Mouse (Mus musculus) myocyte (in vitro differentiated cells): ENCODE data around the gene Taf3. TPM values are rescaled to one million over a fixed set of nuclear protein-coding genes. Genes with fewer than 3 reads are reported as not detected.

ENCODE experiments used
- H3K27me3 ChIP-seq: one replicate; pipeline ENCODE4 v1.6.1; 2011; ENCODE audit not compliant: control insufficient read depth, insufficient read depth, insufficient read length
- H3K36me3 ChIP-seq: one replicate; pipeline ENCODE4 v1.6.1; 2011; ENCODE audit not compliant: control insufficient read depth, insufficient read depth
- H3K4me2 ChIP-seq: one replicate; pipeline ENCODE4 v1.6.1; 2011; ENCODE audit warnings: low read depth, control low read depth
- H3K4me3 ChIP-seq: one replicate; pipeline ENCODE4 v1.5.1; 2011; ENCODE audit warnings: mild to moderate bottlenecking, control low read depth, moderate library complexity
- H3K79me2 ChIP-seq: one replicate; pipeline ENCODE4 v1.6.1; 2011; ENCODE audit not compliant: control insufficient read depth, insufficient read depth
- H3ac ChIP-seq: one replicate; pipeline ENCODE4 v1.6.1; 2011; ENCODE audit not compliant: control insufficient read depth, insufficient read length
- CEBPB ChIP-seq: IDR thresholded peaks from 2 replicates; pipeline ENCODE4 v1.6.1; 2011; ENCODE audit warnings: mild to moderate bottlenecking, moderate library complexity; ENCODE audit not compliant: poor library complexity, insufficient read depth, severe bottlenecking
- E2F4 ChIP-seq: IDR thresholded peaks from one replicate; pipeline ENCODE4 v1.6.1; 2011; ENCODE audit warnings: mild to moderate bottlenecking, control low read depth, moderate library complexity; ENCODE audit not compliant: insufficient read depth
- MAX ChIP-seq: IDR thresholded peaks from one replicate; pipeline ENCODE4 v1.6.1; 2011; ENCODE audit warnings: low read depth, mild to moderate bottlenecking, control low read depth
- MYOD1 ChIP-seq, 3 experiments: IDR thresholded peaks; one replicate each; pipeline ENCODE4 v1.6.1; 2011; ENCODE audit warnings: control low read depth in 2 of 3, low read depth in 2 of 3, mild to moderate bottlenecking in 2 of 3, moderate library complexity in 1 of 3; ENCODE audit not compliant: insufficient read length in 2 of 3, control insufficient read depth in 1 of 3
- MYOG ChIP-seq, 3 experiments: IDR thresholded peaks; one replicate each; pipeline ENCODE4 v1.6.1; 2011; ENCODE audit warnings: control low read depth in 2 of 3, low read depth in 2 of 3, mild to moderate bottlenecking in 2 of 3; ENCODE audit not compliant: insufficient read length in 2 of 3, control insufficient read depth in 1 of 3, insufficient read depth in 1 of 3
- POLR2A ChIP-seq: IDR thresholded peaks from one replicate; pipeline ENCODE4 v1.6.1; 2011; ENCODE audit warnings: low read depth, mild to moderate bottlenecking, control low read depth, moderate library complexity; ENCODE audit not compliant: insufficient read length
- POLR2AphosphoS2 ChIP-seq: IDR thresholded peaks from one replicate; pipeline ENCODE4 v1.6.1; 2011; ENCODE audit warnings: low read depth, control low read depth; ENCODE audit not compliant: insufficient read length
- REST ChIP-seq: IDR thresholded peaks from one replicate; pipeline ENCODE4 v1.6.1; 2011; ENCODE audit warnings: mild to moderate bottlenecking, control low read depth, moderate library complexity; ENCODE audit not compliant: insufficient read depth, insufficient read length
- SRF ChIP-seq: IDR thresholded peaks from one replicate; pipeline ENCODE4 v1.6.1; 2011; ENCODE audit warnings: low read depth; ENCODE audit not compliant: control insufficient read depth, insufficient read length
- TCF12 ChIP-seq: IDR thresholded peaks from one replicate; pipeline ENCODE4 v1.6.1; 2011; ENCODE audit warnings: mild to moderate bottlenecking, control low read depth; ENCODE audit not compliant: poor library complexity, insufficient read depth, severe bottlenecking
- TCF3 ChIP-seq: IDR thresholded peaks from one replicate; pipeline ENCODE4 v1.6.1; 2011; ENCODE audit warnings: low read depth, control low read depth; ENCODE audit not compliant: insufficient read length
- USF1 ChIP-seq: IDR thresholded peaks from one replicate; pipeline ENCODE4 v1.6.1; 2011; ENCODE audit warnings: low read depth, mild to moderate bottlenecking, control low read depth, moderate library complexity
- polyA plus RNA-seq: library from polyadenylated mRNA; unstranded; fragments of >200 nt; fragmentation: generic; extraction: Trizol; gene quantifications from one replicate; pipeline ENCODE4 v1.2.1, GENCODE M21; 2012; ENCODE audit warnings: missing spikeins

The Taf3 gene
- polyA plus RNA-seq, 1 experiment, result 6.6 TPM

DNA sequence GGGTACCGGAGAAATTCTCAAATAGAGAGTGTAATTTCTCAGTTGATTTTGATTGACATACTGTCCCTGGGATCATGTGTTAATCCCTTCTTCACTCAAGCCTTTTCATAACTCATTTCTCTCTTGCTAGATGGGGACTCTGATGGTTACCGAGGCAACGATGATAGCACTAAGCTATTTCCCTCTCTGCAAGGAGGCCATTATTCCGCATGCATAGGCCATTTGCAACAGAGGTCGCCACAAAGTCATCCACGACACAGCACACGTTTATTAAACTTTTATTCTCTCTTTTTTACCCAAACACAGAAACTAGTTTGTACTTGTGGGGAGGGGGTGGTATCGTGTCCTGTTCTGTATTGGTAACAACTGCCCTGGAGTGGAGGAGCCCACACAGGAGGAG lies 150.6 kb downstream of the Taf3 start:
- H3K4me3 ChIP-seq, result no peak overlapping the region
- H3K4me2 ChIP-seq, result no peak overlapping the region
- H3K79me2 ChIP-seq, result no peaks in the 10 kb centered on the region
- H3ac ChIP-seq, result no peak overlapping the region
- no peaks in the 10 kb centered on the region for H3K36me3 ChIP-seq
- TF ChIP-seq MAX (no peak), SRF (no peak), POLR2AphosphoS2 (no peak)
- no peaks in the 10 kb centered on the region for H3K27me3 ChIP-seq

DNA sequence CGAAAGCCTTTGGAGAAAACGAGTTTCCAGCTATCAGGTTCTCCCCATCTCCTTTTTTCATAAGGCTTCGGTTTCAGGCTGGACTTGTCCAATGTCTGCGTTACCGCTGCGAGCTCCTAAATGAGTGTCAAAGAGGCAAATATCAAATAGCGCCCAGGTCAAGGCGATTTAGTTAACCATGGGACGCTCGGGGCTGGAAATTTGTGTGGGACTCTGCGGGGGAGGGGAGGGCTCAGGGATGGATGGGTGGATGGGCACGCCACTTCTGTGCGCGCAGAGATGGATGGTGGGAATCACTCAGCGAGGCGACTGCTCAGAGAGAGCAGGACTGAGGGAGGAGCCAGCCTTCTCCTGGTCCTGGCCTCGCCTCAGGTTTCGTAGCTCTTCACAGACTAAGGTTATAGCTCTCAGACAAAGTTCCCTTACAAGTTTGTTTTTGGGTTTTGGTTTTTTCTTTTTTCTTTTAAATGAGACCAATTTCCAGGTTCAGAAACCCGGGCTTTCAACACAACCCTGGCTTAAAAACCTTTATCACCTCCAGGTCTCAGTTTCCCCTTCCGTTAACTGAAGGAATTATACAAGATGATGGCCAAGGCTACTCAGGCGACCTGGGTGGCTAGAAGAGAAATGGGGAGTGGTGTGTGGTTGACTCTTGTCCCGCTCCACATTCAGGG lies 152.2 kb downstream of the Taf3 start:
- Histone ChIP-seq H3K4me3 (no peak overlapping the region), H3ac (no peak overlapping the region), H3K36me3 (no peaks in the 10 kb centered on the region), H3K79me2 (no peaks in the 10 kb centered on the region), H3K27me3 (no peaks in the 10 kb centered on the region), H3K4me2 (no peak overlapping the region)
- TF ChIP-seq POLR2A (no peak), E2F4 (no peak), POLR2AphosphoS2 (no peak), REST (no peak), CEBPB (no peak), SRF (no peak), MYOD1 (IDR thresholded peaks at IDR 0.05; ENCODE audit: control insufficient read depth in 1 of 3, insufficient read length in 2 of 3, low read depth in 2 of 3) (no peak), TCF12 (no peak), MYOG (IDR thresholded peaks at IDR 0.05; ENCODE audit: control insufficient read depth in 1 of 3, insufficient read depth in 1 of 3, insufficient read length in 2 of 3, low read depth in 2 of 3) (no peak), MAX (no peak), TCF3 (no peak), USF1 (no peak)

DNA sequence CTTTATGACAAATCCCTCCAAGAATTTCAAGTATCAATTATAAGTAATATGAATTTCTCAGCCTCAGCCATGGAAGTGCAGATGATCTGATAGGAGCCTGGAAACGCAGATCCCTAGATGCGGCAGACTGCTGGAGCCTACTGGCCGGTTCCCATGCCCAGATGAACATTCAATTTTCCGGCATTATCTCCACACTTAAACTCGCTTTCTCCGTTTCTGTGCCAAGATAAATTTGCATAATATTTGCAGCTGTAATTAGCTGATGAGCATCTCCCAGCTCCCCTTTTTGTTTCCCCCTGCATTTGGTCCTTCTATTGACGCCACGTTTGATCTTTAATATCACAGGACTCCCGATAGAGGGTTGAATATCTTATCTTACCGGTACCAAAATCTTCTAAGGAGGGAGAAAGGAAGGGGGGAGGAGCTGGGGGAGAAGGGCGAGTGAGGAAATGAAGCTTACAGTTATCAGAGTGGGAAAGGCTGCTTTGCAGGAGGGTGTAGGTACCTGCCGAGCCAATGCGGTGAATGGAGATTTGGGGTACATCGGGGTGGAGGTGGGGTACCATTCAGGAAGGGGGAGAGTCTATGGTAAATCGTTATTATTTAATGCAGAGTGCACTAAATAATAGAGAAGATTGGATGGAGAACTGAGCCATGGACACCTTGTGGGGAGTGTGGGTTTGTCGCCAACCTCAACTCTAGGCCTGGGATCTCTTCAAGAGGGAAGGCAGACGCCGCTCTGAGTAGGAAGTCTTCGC lies 153.4 kb downstream of the Taf3 start:
- Histone ChIP-seq H3K4me2 (no peak overlapping the region), H3K36me3 (no peaks in the 10 kb centered on the region), H3K4me3 (no peak overlapping the region), H3ac (no peak overlapping the region), H3K27me3 (no peaks in the 10 kb centered on the region), H3K79me2 (no peaks in the 10 kb centered on the region)
- TF ChIP-seq USF1 (no peak), MYOG (IDR thresholded peaks at IDR 0.05; ENCODE audit: control insufficient read depth in 1 of 3, insufficient read depth in 1 of 3, insufficient read length in 2 of 3, low read depth in 2 of 3) (no peak), POLR2AphosphoS2 (no peak), MYOD1 (IDR thresholded peaks at IDR 0.05; ENCODE audit: control insufficient read depth in 1 of 3, insufficient read length in 2 of 3, low read depth in 2 of 3) (no peak), E2F4 (no peak), TCF12 (no peak), CEBPB (no peak), POLR2A (no peak), TCF3 (no peak), REST (no peak), SRF (no peak), MAX (no peak)

DNA sequence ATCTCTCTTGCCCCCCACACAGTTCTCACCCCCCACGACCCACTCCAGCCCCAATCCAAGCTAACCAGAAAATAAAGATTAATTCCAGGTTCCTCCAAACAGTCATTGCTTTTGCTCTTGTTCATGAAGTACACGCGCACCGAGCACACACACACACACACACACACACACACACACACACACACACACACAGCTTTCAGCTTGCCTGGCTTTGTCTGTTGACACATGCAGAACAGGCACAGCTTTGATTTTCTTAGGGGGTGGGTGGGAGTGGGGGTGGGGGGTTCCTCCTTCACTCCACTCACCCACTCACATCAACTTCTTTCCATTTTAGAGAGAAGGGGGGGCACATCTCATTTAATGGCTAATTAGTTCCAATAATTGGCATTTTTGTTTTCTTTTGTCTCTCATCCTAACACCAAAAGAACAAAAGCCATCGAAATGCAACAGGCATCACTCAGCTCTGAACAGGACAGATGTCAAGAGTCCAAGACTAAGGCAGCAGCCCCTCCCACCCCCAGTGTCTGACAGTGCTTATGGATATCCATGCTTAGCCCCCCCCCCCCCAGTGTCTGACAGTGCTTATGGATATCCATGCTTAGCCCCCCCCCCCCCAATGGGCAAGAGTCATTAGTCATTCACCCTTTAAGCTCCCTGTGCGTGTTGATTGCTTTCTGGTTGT lies 155.0 kb downstream of the Taf3 start:
- Histone ChIP-seq H3K79me2 (no peaks in the 10 kb centered on the region), H3ac (no peak overlapping the region), H3K36me3 (no peaks in the 10 kb centered on the region), H3K4me3 (no peak overlapping the region), H3K4me2 (no peak overlapping the region), H3K27me3 (no peaks in the 10 kb centered on the region)
- no peak for TF ChIP-seq REST
- no peak for TF ChIP-seq CEBPB
- no peak for TF ChIP-seq SRF
- no peak for TF ChIP-seq TCF12
- TF ChIP-seq USF1, result no peak
- no peak for TF ChIP-seq TCF3
- no peak for TF ChIP-seq POLR2AphosphoS2
- TF ChIP-seq MAX, result no peak
- TF ChIP-seq MYOG (IDR thresholded peaks at IDR 0.05; ENCODE audit: control insufficient read depth in 1 of 3, insufficient read depth in 1 of 3, insufficient read length in 2 of 3, low read depth in 2 of 3), result no peak
- no peak for TF ChIP-seq E2F4
- no peak for TF ChIP-seq POLR2A
- no peak for TF ChIP-seq MYOD1 (IDR thresholded peaks at IDR 0.05; ENCODE audit: control insufficient read depth in 1 of 3, insufficient read length in 2 of 3, low read depth in 2 of 3)
